Mouse (Mus musculus) thymus, adult 18-20 months (tissue): ENCODE measurements around the gene Eps8.

Experiments
- DNase-seq, 2 experiments: peaks; one replicate each; pipeline ENCODE4 v3.0.0; 2022; ENCODE audit warnings: mixed read lengths in 2 of 2

The Eps8 gene

DNA sequence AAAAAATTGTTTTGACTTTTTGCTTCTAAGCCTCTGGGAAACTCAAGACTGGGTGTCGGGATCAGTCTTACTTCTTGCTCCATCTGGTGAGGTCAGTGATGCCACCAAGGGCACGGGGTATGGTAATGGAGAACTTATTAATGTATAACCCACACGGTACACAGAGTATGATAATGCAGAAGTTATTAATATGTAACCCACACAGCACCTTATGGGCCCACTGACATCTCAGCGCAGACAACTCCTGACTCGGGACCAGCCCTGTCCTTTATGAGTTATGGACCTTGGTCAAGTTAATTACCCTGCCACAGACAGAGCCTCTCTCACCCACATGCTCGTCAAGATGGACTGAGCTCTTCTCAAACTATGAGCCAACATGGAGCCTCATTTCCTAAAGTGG is 89.2 kb downstream of the Eps8 start:
- DNase-seq, result no peak

DNA sequence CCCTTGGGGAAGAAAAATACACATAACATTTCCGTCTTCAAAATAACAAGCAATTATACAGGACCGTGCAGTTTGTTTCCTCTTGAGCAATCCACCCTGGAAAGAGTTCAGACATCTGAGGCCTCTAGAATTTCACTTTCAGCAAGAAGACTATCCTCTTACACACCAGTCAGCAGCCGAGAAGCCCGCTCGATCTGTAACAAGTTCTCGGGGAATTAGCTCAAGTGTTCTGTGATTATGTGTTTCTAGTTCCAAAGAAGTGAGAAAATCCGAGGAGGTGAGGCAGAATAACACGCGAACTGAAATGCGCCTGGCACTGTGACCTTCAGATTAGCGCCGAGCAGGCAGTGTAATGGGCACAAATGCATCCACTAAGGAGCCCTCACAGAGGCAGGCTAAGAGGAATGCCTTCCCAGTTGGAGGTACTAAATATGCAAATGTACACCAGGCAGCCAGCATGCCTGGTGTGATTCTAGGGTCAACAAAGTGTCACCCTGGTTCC is 94.3 kb downstream of the Eps8 start:
- DNase-seq, result no peak

DNA sequence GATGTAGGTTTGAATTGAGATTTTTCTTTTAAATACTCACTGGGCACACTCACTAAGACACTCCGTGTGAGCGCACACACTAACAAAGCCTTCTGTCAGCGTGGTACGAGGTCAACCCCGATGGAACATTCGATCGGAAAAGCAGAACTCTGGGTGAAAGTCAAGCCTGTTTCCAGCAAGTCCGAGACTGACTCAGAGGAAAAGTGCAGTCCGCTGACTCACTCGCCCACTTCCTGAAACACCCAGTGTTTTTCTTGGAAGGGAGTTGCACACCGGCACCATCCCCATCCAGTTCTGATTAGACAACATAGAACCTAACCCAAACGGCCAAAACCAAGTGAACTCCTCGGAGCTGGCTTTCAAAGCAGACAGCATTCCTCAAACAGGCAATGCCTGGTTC is 95.8 kb downstream of the Eps8 start:
- peak in 1 of 2 experiments; percentile 11 for DNase-seq

DNA sequence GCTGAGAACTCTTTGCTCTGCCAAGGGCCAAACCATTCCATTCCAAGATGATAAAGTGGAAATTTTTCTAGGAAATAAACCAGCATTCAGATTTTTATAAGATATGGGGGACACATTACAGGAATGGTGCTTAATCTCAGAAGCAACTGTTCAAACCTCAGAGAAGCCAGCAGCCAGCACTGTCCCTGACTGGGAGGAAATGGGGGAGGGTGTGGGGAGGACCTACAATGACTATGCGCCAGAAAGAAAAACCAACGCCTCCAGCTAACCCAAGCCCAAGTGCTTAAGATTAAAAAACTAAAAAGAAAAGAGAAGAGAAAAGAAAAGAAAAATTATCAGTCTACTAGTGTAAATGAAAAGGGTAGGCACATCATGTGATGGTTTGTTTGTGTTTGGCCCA is 97.0 kb downstream of the Eps8 start:
- DNase-seq, result no peak

DNA sequence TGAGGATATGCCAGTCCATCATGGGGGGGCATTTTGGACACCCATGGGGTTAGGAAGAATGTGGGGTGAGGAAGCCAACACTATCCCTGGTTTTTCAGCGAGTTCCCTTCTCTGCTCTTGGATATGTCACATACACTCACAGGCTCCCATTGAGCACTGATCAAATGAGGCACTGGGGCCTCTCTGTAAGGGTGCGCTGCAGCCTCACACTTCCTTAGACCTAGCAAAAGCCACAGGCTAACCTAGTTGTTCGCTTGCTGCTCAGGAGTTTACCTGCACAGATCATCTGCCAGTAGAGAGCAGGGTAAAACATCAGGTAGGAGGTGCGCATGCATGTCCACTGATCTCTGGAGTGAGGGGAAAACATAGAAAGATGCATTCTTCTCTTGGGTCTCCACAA is 97.5 kb downstream of the Eps8 start:
- no peak for DNase-seq

DNA sequence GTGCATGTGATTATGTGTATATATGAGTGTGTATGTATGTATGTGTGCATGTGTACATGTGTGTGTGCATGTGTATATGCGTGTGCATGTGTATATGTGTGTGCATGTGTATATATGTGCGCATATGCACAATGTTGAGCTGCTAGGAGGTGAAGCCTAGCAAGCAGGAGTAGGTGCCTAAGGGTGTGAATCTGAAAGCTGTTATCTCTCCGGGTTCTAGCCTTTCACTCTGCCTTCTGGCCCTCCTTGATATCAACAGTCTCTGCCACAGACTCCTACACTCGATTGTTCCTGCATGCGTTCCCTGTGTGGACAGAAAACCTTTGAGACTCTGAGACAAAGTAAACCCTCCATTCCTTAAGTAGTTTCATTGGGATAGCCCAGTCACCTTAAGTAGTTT is 98.0 kb downstream of the Eps8 start:
- DNase-seq, result no peak

DNA sequence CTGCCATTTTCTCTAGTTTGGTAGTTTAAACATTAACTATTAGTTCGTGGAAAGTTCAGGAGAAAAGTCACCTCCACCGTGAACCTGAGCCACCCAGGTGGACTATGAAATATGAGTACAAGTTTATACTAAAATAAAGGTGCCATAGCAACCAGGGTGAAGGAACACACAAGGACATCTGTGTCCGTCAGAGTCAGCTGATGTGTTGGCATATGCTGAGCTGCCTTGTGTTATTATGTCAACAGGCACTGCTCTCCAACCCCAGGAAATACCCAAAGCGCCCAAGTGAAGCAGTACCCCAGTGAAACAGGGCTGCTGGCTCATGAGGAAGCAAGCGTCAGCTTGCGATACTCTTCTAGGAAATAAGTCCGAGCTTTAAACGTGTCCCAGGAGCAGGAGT is 104.5 kb downstream of the Eps8 start:
- no peak for DNase-seq

DNA sequence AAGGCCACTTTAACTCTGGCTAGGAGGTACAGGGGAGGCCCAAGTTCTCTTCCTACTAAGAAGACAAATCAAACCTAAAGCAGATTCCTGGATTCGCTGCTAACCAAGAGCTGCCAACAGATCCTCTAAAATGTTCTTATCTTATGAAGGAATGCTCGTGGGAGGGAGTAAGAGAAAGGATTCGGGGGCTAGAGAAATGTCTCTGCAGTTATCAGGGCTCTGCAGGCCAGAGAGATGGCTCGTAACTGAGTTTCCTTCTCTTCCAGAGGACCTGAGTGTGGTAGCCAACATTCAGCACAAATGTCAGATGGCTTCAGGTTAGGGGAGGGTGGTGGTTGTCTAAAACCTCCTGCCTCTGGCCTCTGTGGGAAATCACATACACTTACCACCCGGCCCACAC is 106.1 kb downstream of the Eps8 start:
- DNase-seq, result no peak

DNA sequence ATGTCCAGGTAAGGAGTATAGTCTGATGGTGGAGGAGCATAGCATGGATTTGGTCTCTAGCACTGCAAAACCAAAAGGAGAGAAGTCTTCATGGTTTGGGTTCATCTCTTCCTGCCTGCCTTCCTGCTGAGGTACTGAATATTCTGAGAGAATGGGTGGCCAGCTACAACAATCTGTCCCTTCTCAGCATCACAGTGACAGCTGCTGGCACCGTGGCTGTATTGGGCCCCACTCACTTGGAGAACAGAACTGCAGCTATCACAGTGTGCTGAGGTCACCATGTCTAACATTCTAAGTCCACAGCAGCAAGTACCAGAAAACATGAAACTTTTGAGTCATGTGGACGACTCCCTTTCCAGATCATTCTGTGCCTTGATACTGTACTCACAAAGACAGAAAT is 107.1 kb downstream of the Eps8 start:
- DNase-seq, result no peak

DNA sequence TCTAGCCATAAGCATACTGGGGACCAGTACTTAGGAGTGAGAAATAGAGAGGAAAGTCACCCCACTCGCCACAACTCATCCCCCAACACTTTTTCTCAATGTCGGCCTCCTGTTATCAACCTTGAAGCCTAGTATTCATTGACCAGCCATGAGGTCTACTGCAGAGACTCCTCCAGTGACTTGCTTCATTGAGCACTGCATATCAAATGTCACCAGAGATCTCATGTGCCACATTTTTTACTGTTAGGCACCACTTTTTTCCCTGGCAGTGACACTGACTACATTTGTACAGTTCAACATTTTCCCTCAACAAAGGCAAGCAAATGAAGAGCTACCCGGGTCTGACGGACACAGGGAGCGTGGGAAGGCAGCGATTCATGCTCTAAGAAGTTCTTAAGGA is 108.6 kb downstream of the Eps8 start:
- no peak for DNase-seq

DNA sequence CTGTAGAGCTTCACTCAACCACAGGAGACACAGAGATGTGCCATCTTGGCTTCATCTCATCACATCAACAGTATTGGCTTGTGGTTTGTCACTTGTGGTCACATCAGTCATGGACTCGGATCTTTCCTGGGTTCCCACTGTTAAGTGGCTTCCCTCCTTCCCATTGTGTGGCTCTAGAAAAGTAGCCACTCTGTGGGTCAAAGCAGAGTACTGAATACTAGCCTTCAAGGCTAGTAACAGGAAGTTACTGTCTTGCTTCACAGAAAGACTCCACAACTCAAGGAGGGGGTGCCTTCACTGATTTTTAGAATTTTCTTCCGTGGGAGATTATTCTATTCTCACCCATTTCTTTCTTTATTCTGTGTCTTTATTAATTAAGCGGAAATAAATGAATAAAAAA is 109.3 kb downstream of the Eps8 start:
- no peak for DNase-seq

DNA sequence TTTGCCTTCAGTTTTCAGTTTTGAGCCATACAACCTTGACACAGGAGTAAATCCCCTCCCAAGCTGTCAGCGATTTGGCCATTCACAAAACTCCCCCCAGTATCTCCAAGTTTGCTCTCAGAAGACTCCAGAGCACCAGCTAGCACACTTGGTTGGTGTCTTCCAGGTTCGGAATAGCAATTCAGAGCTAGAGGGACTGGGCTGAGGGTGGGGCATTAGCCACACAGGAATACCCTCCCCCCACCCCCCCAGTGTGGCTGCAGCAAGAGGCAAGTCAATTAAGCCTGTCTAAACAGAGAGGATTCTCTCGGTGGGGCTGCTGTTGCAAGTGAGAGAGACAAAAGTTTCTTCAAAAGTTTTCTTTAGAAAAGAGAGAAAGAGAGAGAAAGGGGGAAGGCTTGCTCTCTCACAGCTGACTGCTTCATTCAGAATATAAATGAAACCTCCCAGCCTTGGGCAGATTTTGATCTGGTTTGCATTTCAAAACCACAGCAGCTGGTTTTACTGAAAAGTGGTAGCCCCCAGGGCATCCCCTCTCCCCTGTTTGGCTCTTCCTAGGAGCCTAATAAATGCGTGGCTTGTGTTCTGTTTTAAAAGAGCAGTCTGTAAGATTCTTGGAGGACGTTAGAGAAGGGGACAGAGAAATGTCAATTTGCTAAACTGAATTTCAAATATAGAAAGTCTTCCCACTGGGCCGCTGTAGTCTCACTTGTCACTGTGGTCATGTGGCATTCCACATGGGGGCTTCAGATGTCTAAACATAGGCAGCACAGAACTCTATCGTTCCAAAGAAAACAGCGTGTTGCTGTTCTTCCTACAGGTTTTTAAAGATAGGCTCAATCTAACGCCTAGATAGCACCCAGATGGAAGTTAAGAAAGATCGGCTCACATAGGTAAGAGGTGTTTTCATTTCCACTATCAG is 112.2 kb downstream of the Eps8 start:
- DNase-seq, result no peak

DNA sequence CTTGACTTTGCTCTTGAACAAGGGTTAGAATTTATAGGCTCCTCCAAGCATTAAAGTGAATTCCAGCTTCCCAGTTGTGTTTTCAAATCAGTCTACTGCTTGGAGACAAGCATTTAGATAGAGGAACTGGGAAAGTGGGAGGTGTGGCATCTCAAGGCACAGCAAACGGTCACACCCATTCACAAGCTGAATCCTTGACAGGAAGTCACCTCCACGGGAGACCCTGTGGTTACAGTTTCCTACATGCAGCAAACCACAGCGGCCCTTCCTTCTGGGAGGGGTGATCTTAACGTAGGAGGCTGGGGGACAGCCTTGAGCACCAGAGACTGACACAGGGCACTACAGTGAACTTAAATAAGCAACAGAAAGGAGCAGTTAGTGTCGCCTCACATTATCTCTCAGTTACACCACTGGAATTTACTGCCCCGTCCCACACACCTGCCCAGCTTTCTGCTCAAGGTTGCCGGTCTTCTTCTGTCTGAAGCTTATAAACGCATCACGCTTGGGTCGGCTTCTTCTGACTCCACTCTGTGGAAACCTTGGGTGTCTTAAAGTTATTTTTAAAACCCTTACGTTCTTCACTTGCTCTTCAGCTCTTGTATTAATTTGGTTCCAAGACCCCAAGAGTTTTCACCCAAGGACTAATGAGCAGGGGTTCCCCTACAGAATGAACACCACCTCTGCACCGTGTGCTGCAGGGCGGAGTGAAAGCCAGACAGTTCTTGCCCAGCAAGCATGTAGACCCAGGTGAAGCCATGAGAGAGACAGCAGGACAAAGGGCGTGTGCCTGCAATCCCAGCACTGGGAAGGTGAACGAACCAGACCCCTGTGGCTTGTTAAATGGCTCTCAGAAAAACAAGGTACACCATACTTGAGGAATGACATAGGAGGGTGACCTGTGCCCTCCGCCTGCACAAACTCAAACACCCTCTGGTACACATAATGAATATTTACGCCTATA is 113.2 kb downstream of the Eps8 start:
- peak in 1 of 2 experiments; percentile 19 for DNase-seq

DNA sequence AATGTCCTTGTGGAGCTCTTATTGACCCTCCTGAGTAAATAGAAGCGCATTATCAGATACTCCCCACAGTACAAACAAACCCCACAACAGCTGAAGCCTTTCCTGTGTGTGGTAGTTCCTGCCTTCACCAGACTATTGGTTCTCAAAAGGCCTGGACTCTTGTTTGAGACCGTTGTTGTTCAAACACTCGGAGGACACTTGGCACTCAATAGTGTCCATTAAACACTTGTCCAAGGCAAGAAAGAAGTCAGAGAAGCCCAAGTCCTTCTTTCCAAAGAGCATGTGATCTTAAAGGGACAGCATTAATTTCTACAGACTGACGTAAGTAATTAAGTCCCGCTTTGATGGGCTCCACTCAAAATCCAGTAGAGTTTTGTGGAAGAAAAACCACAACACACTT is 113.9 kb downstream of the Eps8 start:
- DNase-seq, result no peak

DNA sequence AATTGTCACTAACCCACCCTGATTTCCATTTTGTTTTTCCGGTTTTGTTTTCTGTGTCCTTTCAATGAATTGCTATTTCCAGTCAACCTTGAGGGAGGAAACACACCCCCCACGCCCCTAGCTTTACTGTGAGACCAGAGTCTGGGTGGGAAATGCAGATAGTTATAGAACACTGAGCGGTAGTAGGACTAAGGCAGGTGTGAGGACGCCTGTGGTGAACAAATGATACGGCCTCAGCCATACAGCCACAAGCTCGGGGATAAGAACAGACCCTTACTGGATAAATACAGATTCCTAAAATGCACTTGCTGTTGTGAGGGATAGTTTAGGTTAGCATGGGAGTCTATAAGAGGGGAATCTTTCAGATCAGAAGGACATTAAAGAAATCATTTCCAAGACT is 114.3 kb downstream of the Eps8 start:
- no peak for DNase-seq

DNA sequence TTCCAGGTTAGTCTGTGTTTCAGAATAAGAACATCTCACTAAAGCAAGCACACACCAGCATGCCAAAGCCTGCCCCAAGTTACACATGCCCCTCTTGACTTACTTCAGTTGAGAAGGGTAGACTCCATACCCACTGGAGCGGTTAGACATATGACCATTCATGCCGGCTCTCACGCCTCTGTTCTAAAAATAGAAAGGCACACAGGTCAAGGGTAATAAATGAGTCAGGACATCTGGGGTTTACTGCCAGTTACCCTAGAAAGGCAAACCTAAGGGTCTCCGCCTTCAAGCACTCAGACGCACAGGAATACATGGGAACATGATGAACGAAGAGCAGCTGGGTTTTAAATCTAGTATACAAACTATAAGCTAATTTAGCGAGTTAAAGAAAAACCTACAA is 115.5 kb downstream of the Eps8 start:
- DNase-seq, result no peak

DNA sequence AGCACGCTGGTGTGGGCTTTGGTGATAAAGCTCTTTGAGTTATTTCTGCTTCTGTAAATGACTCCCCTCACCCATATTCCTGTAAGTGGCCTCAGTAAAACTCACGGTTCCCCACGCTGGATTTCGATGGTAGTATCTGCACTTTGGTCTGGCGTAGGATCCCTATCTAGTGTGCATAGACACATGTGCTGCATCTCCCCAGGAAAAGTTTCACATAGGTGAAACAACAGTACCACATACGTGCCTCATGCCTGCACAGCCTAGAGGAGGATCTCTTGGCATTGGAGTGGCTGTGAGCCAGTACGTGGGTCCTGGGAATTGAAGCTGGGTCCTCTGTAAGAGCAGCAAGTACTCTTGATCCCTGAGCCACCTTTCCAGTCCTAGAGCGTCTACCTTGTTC is 121.9 kb downstream of the Eps8 start:
- DNase-seq, result no peak

DNA sequence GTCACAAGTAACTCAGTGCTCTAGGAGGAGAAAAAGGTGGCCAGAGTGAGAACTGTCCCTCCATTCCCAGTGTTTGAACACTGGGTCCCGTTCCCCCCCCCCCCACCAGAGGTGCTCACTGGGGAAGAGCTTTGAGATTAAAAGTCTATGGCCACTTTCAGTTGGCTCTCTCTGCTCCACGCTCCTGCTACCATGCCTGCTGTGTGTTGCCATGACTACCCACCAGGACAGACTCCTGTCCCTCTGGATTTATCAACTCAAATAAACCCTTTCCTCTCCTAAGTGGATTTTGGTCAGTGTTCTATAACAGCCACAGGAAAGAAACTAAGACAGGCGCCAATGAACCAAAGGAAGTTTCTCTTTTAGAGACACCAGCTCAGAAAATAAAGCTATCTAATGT is 128.9 kb downstream of the Eps8 start:
- DNase-seq, result no peak

DNA sequence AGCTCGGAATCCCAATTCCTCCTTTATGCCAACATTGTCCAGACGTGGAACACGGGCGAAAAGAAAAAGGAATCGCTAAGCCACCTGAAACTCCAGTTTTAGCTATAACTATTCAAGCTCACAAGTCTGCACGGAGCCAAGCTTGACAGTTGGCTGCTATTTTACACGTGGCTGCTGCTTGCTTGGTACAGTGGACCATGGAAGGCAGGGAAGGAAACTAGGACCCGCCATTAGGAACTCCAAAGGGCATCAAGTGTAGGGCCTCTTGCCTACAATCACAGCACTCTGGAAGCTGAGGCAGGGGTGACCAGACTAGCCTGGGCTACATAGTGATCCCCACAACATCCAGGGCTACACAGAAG is 134.4 kb downstream of the Eps8 start:
- no peak for DNase-seq

DNA sequence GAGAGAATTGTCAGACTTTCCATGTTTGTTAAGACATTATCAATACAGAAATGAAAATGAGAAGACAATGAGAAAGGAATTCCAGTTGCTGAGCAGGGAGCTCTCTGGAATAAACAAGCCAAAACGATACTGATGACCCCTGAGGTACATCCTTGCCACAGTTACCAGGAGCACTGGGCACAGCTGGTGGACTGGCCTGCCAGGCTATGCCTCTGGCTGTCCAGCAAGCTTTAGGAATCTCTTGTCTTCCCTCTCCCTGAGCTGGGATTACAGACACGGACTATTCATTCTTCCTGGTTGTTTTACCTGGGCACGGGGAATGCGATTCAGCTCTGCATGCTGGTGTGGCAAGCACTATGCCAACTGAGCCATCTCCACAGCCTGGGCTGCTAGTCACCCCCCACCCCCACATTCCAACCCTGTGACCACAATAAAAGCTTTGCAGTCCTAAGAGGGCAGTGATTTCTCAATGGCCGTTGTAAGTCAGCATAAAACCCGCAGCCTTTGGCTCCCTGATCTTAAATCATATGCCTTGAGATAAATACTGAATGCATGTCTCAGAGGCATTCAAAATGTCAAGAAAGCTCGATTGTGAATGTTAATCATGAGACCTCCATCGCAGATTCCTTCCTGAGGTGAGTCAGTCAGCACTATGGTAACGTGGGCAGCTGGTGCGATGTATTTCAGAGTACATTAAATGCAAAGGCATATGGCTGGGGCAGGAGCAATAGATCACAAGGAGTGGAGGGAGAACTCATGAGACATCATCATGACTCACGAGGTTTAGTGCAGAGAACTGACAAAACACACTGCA is 134.9 kb downstream of the Eps8 start:
- no peak for DNase-seq

DNA sequence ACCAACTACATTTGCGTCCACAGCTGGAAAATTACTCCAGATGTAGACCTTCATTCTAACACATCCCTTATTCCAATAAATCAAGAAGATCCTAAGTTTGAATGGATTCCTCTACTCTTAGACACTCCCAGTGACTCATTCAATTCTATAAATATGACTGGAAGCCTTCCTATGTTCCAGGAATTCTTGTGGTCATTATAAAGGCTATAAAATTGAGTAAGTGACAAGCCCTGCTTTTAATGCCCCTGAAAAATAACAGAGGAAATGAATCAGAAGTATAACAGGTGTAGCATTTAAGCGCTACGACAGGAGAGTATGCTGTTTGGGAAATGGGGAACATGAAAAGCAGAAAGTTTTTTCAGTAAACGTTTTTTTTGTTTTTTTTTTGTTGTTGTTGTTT is 139.8 kb downstream of the Eps8 start:
- DNase-seq, result no peak

DNA sequence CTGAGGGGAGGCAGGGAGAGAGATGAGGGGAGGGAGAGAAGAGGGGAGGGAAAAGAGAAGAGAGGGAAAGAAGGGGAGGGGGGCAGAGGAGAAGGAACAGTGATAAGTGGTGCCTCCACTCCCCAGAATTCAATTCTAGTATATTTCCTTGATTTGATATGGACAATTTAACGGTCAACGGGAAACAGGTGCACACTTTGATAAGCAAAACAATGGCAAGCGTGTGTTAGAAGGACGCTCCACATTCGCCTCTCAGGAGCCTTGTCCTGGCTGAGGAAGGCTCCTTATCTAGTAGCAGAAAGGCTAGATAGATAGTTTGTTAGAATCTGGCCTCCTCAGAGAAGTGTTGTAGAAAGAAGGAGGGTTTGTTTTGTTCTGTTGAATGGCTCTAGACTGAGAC is 141.9 kb downstream of the Eps8 start:
- DNase-seq, result no peak
